In genomic region chr4:148876867-148877266, GRCm38 (mm10) we compare ENCODE assay signal across 18 mouse cellular contexts.
DNase-seq lines count a peak whose midpoint lies in the region; ATAC-seq and TF ChIP-seq lines count a peak whose summit lies in the region.
"Had no signal": no experiment of that assay in that cellular context is flagged by ENCODE, and none has a peak within 500 bp of the region (broad histone marks: within the 10 kb centered on the region; RNA-seq: fewer than 3 reads in every experiment).

No protein-coding gene starts in this region.

- peak; percentile 37; the same call in 1 of the 2 replicates for TF ChIP-seq EP300 in heart, postnatal 0 days (IDR thresholded peaks at IDR 0.05; ENCODE audit: low read depth)

- H3K9me3 ChIP-seq in heart, embryonic 11.5 days (replicated peaks; ENCODE audit: control insufficient read depth, low read length): no peaks in the 10 kb centered on the region
- H3K9me3 ChIP-seq in heart, embryonic 15.5 days (replicated peaks): no peaks in the 10 kb centered on the region
- H3K9me3 ChIP-seq in heart, postnatal 0 days (replicated peaks; ENCODE audit: control insufficient read depth, low read length): no peaks in the 10 kb centered on the region
- H3K9me3 ChIP-seq: embryonic facial prominence, embryonic 13.5 days; hindbrain, embryonic 10.5 days had no signal

- no peak overlapping the region; the same call in 1 of the 2 replicates for H3K4me2 ChIP-seq in heart, embryonic 11.5 days
- peak overlapping the region; percentile 25 for H3K4me2 ChIP-seq in heart, embryonic 15.5 days
- 0 out of 2 replicates have a peak overlapping the region, but pooled peaks have one; percentile 20 for H3K4me2 ChIP-seq in heart, postnatal 0 days (ENCODE audit: low read depth, low read length)
- H3K4me2 ChIP-seq: embryonic facial prominence, embryonic 13.5 days had no signal

- no peaks in the 10 kb centered on the region for H3K27me3 ChIP-seq in heart, embryonic 11.5 days (ENCODE audit: control insufficient read depth, insufficient read depth, low read length)
- no peaks in the 10 kb centered on the region for H3K27me3 ChIP-seq in heart, embryonic 15.5 days
- no peaks in the 10 kb centered on the region for H3K27me3 ChIP-seq in heart, postnatal 0 days (ENCODE audit: control insufficient read depth, insufficient read depth, low read length)

- H3K9ac ChIP-seq in heart, embryonic 11.5 days (ENCODE audit: low read depth, low read length): no peak overlapping the region
- H3K9ac ChIP-seq in heart, embryonic 15.5 days: no peak overlapping the region
- peak overlapping the region; percentile 28; the same call in 1 of the 2 replicates for H3K9ac ChIP-seq in heart, postnatal 0 days (replicated peaks; ENCODE audit: low read depth, low read length)
- H3K9ac ChIP-seq: embryonic facial prominence, embryonic 13.5 days had no signal

- H3K4me3 ChIP-seq in gastrocnemius, adult 2 months: no peak overlapping the region
- H3K4me3 ChIP-seq in heart, embryonic 11.5 days (ENCODE audit: low read depth, low read length): no peak overlapping the region
- no peak overlapping the region for H3K4me3 ChIP-seq in heart, embryonic 15.5 days
- H3K4me3 ChIP-seq in heart, postnatal 0 days (ENCODE audit: low read depth, low read length): no peak overlapping the region
- H3K4me3 ChIP-seq: embryonic facial prominence, embryonic 13.5 days; hindbrain, embryonic 10.5 days had no signal

- no peak for DNase-seq in gastrocnemius, adult 2 months
- no peak for DNase-seq in gastrocnemius, postnatal 10 days
- DNase-seq in heart, postnatal 36 days: no peak
- DNase-seq in heart, postnatal 25 days (ENCODE audit: low spot score): no peak
- peak; percentile 68 for DNase-seq in heart, postnatal 0 days (ENCODE audit: low spot score)
- DNase-seq: adrenal gland, postnatal 14 days; cerebellum, adult 11-12 months; cerebellum, adult 9-11 months; cerebellum, postnatal 36 days; kidney, adult 8-10 months had no signal

- H3K27ac ChIP-seq in gastrocnemius, adult 2 months: peak overlapping the region; percentile 20; the same call in 1 of the 2 replicates
- H3K27ac ChIP-seq in heart, embryonic 11.5 days (ENCODE audit: low read depth, low read length): peak overlapping the region; percentile 75
- peak overlapping the region; percentile 93 for H3K27ac ChIP-seq in heart, embryonic 15.5 days
- H3K27ac ChIP-seq in heart, postnatal 0 days (ENCODE audit: low read depth): peak overlapping the region; percentile 92
- H3K27ac ChIP-seq: embryonic facial prominence, embryonic 13.5 days; hindbrain, embryonic 10.5 days had no signal

- H3K4me1 ChIP-seq in heart, embryonic 11.5 days (ENCODE audit: control insufficient read depth, insufficient read depth, low read length): peaks cover 77% of the 10 kb centered on the region
- H3K4me1 ChIP-seq in heart, embryonic 15.5 days (replicated peaks): peaks cover 85% of the 10 kb centered on the region
- H3K4me1 ChIP-seq in heart, postnatal 0 days (ENCODE audit: control insufficient read depth, insufficient read depth): peaks cover 87% of the 10 kb centered on the region

- WGBS in heart, embryonic 11.5 days (ENCODE audit: insufficient replicate concordance): 44% methylated on average over 8 of the region's 8 CpGs
- 35% methylated on average over 8 of the region's 8 CpGs for WGBS in heart, embryonic 15.5 days
- WGBS in heart, postnatal 0 days: 41% methylated on average over 8 of the region's 8 CpGs

- intact Hi-C loops in gastrocnemius, adult 2 months (cut with DNase I): no loop called here
- intact Hi-C loops in heart, postnatal 36 days (cut with DNase I): loop anchor here (2.0 kb wide), 1 partner anchor 78 kb away; no protein-coding TSS in a partner anchor
- intact Hi-C loops in heart, postnatal 25 days (cut with DNase I): loop anchor here (5.0 kb wide), 1 partner anchor 40 kb away; no protein-coding TSS in a partner anchor

- no peak for TF ChIP-seq CTCF in gastrocnemius, adult 2 months (IDR thresholded peaks at IDR 0.05)
- no peak for TF ChIP-seq CTCF in heart, postnatal 0 days (IDR thresholded peaks at IDR 0.05; ENCODE audit: low read depth)

- no peak for ATAC-seq in heart, embryonic 11.5 days (replicated peaks; ENCODE audit: insufficient number of reproducible peaks, low FRiP score, low TSS enrichment)
- no peak for ATAC-seq in heart, embryonic 15.5 days (replicated peaks; ENCODE audit: insufficient number of reproducible peaks, insufficient read depth, low FRiP score, low read depth)
- ATAC-seq in heart, postnatal 0 days (ENCODE audit: insufficient read depth, low read depth): peak; percentile 9; the same call in 1 of the 2 replicates
- ATAC-seq: activated CD4-positive, CD25-positive, alpha-beta regulatory T cell, adult 4 months; hindbrain, embryonic 16.5 days; inflammation-experienced regulatory T-cells, adult 6 months; intestine, postnatal 0 days had no signal

- H3K36me3 ChIP-seq in heart, embryonic 11.5 days (ENCODE audit: control insufficient read depth, insufficient read depth, low read length): no peaks in the 10 kb centered on the region
- H3K36me3 ChIP-seq in heart, embryonic 15.5 days: no peaks in the 10 kb centered on the region
- no peaks in the 10 kb centered on the region for H3K36me3 ChIP-seq in heart, postnatal 0 days (replicated peaks; ENCODE audit: control insufficient read depth, insufficient read depth, low read length)
- H3K36me3 ChIP-seq: embryonic facial prominence, embryonic 13.5 days had no signal

Comparison
In these comparisons a context has a peak if more than half of its experiments do, and no peak if none do; other contexts are left out.
1. H3K27ac ChIP-seq: peak in every context shown above with its lines; median percentile 93 in heart, embryonic 15.5 days; 92 in heart, postnatal 0 days; 75 in heart, embryonic 11.5 days; 20 in gastrocnemius, adult 2 months.